Mouse (Mus musculus) MEL (cell line): ENCODE results near the gene Stk11ip.

ENCODE experiments used
- POLR2A ChIP-seq, 2 experiments: IDR thresholded peaks; 2 replicates each; pipeline ENCODE4 v1.6.1; 2011 to 2012; ENCODE audit warnings: low read length in 2 of 2, mild to moderate bottlenecking in 2 of 2, control low read depth in 1 of 2, improper control_type of control experiment in 1 of 2, low read depth in 1 of 2, moderate library complexity in 1 of 2; ENCODE audit not compliant: control insufficient read depth in 1 of 2, insufficient read depth in 1 of 2, poor library complexity in 1 of 2
- TAL1 ChIP-seq: IDR thresholded peaks from 2 replicates; pipeline ENCODE4 v1.6.1; 2012; ENCODE audit warnings: mild to moderate bottlenecking, inconsistent platforms, low read length, moderate library complexity, mixed read lengths

DNA sequence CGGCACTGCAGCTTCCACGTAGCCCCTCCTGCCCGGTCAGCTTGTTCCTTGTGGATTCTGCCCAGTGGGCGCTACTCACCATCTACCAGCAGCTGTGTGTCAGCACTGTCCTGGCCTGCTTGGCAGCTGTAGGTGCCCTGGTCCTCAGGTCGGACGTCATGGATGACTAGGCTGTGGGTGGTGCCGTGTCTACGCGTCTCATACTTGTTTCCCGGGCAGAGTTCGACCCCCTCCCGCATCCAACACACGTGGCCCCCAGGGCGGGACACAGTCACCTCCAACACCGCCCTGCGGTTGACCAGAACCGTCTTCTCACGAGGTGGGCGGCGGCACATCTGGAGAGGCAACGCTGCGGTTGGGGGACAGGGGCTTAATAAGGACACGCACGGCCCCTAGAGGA lies 34.8 kb upstream of the Stk11ip start:
- TF ChIP-seq POLR2A (IDR thresholded peaks at IDR 0.05; ENCODE audit: control insufficient read depth in 1 of 2, insufficient read depth in 1 of 2, low read depth in 1 of 2, low read length in 2 of 2, poor library complexity in 1 of 2) (no peak), TAL1 (no peak)
